Mouse (Mus musculus) right cerebral cortex, postnatal 14 days (tissue): ENCODE measurements at regions not wholly inside any gene's neighbourhood (a gene's known extent, or its start where the extent isn't known, plus 50 kb on each side); places are given as distances from the start of the nearest gene placed in this dataset.
A peak's percentile ranks its signal among the peaks of the same experiment; 100 is the strongest.

ENCODE experiments used
- DNase-seq: peaks from one replicate; pipeline ENCODE4 v3.0.0; 2022

DNA sequence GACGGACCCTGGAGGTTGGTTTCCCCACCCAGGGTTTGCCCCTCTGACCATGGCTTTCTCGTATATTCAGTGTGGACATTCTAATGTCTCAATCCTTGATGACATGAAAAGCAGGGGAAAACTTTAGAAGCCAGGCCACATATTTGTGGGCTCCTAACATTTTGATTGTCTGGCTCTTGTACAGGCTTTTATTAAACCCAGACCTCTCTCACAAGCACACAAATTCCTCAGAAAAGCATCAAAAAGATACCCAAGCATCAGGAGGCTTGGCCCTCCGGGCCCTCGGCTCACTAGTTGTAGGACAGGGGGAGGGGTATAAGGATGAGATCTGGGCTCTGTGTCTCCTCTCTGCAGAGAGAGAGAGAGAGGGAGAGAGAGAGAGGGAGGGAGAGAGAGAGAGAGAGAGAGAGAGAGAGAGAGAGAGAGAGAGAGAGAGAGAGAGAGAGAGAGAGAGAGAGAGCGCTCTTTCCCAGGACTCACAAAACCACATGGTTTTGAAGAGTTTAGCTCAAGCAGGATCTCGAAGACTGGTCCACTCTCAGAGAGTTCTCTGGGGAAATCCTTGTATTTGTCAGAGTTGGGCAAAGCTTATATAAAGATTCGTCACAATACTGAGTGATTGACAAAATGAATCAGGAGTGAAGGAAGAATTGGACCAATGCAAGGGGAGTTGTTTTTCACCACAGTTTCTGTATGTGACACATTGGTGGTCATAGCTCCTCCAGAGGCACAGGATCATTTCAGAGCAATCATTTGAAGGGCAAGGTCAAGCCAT is 167.2 kb upstream of the Cxcl12 start:
- DNase-seq: no peak

DNA sequence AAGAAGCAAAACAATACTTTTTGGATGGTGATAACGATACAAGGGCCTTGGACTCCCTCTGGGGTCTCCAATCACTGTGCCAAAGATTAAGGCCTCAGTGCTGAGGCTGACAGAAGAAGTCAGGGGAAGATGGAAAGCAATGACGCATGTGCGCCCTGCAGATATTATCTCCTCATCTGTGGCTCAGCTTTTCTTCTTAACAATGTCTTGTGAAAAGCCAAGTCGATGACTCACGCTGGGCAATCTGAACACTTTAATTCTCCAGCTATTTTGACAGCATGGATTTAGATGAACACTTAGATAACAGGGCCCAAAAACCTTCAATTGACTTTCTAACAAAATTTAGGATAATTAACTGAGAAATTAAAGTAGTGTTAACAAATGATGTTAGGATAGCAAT is 155.7 kb upstream of the Cxcl12 start:
- DNase-seq: no peak

DNA sequence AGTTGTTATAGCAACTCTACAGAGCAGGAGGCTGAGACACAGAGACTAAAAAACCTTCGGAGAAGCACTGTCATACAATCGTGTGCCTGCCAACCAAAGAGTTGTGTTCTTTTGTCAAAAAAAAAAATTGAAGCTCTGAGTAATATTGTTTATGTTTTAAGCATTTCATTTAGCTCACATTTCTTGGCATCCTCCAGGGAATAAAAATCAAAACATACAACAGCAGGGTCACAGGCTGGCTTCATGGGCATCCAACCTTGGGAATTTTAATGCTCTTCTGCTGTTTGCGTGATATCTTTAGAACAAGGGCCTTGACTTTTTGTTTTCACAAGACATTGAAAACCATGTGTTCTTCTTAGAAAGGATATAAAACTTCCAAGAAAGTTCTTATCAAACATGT is 152.9 kb upstream of the Cxcl12 start:
- DNase-seq: no peak

DNA sequence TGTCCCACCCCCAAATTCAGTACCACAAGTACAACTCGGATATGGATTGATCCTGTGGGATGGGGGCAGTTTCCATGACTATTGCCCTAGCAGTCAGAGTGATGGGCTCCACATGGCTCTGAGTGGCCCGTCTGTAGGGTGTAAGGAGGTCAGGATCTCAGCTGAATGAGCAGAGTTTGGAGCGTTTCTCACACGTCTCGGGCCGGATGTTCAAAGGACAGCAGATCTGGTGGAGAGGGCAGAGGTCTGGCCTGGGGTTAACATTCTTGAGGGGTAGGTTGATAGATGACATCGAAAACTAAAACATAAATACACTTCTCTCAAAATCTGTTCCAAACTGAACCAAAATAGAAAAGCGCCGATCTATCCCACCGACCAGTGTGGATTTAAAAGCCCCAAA is 146.5 kb upstream of the Cxcl12 start:
- no peak for DNase-seq

DNA sequence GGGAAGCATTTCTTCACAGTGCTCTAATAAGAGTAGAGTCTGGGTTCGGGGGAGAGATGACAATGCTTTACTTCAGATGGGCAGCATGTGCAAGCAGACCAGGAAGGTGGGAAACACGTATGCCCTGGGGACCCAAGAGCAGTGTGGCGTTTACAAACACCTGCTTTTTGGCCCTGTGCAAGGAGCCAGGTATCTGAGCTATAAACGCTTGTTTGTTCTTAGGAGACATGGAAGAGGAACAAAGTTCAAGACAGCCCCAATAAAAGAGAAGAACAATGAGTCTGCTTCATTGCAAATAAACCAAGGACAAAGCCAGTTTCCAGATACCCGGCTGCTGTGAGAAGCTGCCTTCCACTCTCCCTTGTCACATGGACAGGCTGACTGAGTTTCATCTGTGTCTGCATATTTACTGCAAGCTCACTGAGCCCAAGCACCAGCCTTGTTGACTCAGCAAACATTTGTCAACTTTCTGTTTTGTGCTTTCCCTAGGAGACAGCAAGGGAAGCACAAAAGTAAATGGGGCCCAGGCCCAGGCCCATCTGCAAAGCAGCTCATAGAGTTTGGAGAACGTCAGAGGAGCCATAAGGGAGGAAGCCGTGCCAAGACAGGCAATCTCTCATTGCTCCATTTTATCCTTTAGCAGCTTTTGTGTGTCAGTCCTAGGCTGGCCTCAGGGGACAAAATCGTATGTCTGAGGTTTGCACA is 136.1 kb upstream of the Cxcl12 start:
- DNase-seq: no peak

DNA sequence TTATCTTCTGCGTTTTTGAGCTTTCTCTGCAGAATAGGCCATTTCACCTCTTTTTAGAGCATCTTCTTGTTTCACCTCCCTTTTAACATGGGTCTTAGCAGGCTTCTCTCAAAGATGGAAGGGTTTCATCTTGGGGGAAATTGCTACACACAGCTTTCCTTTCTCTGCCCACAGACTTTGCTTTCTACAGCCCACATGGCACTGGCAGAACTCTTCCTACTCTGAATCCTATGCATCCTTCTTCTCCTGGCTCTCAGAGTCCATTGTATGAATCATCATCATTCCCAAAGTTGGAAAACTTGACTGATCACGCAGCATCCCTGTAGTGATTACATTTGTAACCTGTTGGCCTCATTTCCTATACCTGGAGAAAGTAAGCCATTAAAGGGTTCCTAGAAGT is 124.6 kb upstream of the Cxcl12 start:
- DNase-seq: no peak

DNA sequence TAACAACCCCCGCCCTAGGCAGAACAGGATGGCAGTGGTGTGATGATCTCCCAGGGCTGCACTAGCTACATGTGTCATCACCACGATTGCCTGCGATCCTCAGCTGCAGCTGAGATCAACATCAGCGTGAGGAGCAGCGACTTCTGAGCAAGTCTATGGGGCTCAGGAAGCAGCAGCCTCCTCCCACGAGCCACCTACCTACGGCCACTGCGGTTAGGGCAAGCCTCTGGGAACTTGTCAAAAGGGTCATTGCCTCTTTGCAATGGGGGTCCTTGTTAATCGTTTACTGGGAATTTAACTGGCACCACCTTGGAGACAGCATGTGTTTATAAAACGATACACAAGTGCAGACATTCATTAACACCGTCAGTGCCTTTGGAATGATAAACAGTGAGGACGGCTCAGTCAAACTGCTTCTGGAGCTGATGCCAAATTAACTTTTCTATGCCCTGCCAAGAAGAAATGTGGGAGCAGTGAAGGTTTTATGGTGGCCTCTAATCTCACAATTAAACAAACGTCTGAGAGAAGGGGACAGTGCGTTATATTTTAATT is 118.8 kb upstream of the Cxcl12 start:
- DNase-seq: no peak

DNA sequence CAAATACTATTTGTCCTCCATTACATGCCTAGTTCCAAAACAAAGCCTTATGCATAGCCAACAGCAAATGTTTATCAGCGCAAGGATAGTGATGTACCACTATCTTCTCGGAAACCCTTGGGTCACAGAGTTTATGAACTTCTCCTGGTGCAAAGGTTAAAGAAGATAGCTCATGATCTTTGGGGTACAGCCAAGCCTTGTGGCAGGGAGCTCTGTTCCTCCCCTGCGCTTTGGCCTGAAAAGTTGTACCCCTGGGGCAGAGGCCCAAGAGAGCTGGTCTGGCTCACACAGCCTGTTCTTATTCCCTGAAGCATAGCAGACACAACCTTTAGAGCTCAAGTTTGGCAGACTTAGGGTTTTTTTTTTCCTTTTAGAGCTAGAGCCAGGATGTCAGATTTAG is 107.6 kb upstream of the Cxcl12 start:
- DNase-seq: no peak

DNA sequence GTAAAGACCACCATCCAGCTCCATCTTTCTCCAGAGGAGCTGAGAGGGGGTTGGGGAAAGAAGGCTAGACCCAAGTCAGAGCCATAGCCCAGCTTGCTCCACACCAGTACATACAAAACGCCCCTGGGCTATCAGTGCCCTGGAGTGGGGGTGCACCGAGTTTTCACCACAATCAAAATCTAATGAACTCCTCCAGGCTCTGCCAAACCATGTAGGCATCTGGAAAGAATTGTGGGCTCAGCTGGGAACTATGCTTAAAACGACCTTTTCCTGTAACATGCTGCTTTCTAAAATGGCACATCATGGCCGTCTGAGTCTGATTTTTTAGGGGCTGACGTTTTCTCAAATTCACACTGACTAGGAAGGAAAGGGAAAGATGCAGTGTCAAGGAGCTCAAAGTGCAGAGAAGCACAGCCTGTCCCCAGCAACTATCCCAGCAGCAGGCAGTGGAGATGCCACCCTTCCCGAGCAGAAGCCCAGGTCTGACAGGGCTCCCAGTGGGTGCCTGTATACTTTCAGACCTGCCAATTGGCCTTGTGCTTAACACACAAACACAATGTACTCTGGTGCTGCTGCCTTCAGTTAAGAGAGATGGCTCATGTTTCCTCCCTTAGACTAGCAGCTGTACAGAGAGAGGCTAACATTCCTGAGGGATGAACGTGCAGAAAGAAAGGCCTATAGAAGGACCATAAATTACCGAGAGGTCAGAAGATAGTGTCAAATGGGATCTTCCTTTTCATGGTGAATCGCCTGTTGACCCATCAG is 100.6 kb upstream of the Cxcl12 start:
- DNase-seq: no peak

DNA sequence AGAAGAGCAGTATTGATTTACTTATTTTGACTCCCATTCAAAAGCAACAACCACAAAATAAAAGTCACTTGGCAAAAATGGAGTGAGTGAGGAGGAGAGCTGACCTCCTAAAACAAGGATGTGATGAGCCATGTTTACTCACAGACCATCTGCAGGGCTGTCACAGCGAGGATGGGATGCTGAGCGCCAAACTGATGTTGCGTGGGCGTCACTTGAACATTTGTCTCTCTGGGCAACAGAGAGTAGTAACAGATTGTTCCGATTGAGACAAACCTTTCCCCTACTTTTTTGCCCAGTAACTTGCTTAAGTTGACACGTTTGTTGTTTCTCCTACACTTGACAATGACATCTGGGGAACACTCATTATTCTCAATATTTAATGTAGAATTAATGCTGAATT is 97.0 kb upstream of the Cxcl12 start:
- DNase-seq: peak; percentile 67

DNA sequence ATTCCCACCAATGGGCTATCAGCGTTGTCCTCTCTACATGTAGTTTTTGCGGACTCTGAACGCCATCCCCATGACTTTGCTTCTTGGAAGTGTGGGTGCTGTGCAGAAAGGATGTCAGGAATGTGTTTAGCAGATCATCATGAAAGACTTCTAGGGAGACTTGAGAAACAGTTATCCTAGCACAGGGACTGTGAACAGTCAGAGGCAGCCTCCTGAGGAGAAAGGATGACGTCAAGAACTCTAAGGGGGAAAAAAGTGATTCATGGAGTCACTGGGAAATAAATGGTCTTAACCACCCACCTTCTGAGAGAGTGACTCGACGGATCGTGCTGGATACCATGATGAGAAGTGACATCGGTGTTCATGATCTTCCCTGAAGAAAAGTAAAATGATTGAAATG is 96.5 kb upstream of the Cxcl12 start:
- DNase-seq: no peak

DNA sequence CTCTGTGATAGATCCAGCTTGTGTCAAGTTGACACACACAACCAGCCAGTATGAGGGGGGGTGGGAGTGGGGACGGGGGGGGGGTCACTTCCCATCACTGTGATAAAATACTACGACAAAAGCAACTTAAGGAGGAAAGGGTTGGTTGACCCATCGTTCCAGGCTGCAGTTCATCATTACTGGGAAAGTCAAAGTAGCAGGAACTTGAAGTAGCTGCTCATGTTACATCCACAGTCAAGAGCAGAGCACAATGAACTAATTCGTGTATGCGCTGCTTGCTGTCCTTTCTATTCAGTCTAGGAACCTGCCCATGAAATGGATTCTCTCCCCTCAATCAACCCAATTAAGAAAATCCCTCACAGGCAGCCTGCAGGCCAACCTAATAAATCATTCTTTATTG is 88.8 kb upstream of the Cxcl12 start:
- DNase-seq: no peak

DNA sequence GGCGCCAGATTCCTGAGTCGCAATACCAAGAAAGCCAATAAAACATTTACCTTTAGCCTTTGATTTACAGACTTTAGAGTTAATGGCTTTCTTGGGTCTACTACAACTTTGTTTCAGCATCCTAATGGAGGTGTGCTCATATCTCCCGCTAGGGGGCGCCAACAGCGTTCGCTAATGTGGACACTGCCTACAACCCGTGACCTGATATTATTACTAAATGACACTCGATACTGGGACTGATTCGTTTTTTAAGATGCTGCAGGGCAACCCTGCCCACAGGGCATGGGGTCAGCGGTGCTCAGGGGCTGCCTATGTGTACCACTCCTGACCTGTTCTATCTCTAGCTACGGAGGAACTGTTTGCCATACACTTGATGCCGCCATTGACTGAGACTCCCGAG is 87.4 kb upstream of the Cxcl12 start:
- peak; percentile 32 for DNase-seq

DNA sequence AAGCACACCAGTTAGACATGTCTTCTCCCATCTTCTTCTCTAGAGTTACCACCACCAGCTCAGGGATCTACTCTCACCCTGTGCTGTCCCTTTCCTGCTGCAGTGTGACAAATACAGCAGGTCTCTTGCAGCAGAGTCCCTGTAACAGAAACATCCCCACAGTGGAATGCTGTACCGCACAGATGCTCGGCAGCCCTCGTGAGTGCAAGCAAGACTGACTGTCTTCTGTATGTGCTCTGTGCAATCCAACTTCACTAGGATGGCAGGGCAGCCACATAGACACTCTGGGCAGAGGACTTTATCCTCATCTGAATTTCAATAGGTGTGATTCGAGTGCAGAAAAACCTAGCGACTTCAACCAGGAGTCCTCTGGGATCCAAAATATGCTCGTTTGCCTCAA is 84.1 kb upstream of the Cxcl12 start:
- no peak for DNase-seq

DNA sequence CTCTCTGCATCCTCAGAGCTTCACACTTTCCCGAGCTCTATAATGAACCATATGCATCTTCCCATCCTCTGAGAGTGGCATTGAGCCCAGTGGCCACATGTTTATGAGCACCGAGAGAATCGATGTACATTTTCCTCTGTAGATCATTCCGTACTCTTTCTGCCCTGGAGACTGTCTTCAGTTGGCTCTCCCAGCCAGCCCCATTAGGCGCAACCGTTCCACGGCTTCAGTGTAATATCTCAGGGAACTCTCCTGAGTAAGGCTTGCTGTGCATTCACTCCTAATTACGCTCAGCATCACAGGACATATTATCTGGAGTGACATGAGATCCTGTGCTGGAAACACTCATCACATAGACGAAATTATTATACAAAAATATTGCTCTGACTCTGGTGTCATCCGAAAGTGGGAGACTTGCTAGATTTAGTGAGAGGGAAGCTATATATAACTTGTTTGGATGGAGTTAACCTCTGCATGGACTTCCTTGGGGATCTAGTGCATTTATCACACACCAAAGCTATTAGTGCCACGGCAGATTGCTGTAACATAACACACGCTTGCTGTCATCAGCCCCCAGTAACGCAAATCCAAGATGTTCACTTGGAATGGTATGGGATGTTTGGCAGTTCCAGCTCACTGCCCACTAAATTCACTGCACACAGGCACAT is 83.4 kb upstream of the Cxcl12 start:
- no peak for DNase-seq

DNA sequence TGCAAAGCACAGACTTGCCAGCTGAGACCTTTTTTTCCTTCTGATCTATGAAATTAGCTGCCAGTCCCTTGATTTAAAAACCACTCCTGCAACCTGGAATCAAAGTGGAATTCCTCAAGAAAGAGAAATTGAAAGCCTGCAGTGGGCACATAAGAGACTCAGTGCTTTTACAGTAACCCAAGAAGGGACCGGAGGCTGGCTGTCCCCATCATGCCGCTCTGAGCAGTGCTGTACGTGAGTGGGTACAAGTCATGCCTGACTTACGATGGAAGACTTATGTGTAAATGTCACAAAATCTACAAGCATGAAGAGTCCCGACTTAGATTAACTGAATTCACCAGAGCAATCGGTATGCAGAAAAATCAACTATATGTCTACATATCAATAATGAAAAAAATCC is 73.6 kb upstream of the Cxcl12 start:
- no peak for DNase-seq

DNA sequence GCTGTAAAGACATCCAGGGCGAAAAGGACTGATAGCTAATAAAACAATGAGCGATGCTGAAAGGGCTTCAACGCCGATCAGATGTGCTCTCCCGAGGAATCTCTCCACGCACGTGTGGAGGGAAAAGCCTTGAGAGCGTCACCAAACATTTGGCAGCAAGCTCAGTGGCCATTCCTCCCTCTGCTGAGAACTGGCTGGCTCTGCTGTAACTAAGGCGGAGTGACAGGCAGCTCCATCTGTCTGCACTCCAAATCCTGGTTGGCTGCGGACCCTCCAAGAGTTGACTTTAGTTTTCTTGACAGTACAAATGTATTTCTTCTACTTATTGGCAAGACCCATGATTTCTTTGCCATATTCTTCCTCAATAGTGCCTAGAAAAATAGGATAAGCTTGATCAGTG is 68.5 kb upstream of the Cxcl12 start:
- DNase-seq: peak; percentile 26

DNA sequence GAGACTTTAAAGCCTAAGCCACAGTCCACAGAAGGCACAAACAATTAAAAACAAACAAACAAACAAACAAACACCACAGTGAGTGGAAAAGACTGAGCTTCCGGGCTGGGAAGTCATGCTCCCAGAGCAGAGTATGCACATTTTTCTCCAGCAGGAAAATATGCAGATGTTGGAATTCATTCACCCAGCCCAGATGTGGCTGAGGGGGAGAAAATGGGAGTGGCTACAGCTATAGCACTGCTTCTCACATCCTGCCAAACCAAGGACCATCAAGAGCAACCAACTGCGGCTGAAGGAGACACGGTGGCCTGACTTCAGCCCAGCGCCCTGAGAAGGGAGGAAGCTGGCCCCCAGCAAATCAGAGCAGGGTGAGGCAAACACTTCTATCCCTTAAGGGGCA is 65.6 kb upstream of the Cxcl12 start:
- no peak for DNase-seq

DNA sequence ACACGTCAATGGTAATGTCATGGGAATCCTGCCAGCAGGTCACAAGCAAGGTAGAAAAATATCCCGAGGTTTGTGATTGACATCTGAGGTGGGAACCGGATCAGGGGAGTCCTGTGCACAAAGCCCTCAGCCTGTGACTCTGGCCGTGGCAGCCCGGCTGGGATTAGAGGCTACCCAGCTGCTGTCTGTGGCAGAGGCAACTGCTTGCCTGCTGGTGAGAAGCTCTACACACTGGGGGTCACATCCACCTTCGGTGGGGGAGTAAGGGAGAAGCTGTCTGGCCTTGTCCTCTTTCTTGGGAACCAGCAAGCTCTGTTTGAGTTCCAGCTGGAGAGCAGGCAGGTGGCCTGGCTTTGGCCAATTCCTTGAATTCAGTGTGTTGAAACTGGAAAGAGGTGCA is 64.3 kb upstream of the Cxcl12 start:
- DNase-seq: no peak

DNA sequence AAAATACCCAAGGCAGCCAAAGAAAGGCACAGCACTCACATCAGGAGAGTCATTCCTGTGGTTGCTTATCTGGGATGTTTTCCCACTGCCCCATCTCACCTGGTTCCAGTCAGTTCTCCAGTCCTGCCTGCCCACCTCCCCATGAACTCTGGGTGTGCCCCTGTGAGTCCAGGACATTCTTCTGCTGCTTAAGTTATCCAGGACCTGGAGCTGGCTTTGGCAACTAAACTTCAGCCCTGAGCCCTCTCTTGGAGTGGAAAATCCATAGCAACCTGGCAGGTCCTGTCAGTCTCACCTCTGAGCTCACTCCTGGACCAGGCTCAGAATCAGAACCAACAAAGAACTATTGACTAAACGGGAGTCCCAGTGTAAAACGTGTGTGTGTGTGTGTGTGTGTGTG is 63.9 kb upstream of the Cxcl12 start:
- no peak for DNase-seq

DNA sequence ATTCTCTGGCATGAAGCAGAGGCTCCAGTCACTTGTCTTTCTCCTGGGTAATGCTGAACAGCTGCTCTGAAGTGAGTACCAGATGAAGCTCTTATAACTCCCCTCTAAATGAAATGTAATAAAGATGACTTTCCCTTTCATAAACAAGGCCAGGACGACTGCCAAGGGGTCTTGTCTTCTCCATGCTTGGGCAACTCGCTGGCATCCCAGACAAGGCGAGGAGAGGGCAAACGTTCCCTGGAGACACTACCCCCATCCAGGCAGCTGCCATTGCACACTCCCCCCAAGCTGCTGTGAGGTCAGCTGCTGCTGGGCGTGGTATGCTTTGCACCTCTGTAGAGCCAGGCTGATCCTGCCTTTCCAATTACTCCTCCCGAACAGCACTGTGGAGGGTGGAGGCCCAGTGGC is 63.1 kb upstream of the Cxcl12 start:
- no peak for DNase-seq

DNA sequence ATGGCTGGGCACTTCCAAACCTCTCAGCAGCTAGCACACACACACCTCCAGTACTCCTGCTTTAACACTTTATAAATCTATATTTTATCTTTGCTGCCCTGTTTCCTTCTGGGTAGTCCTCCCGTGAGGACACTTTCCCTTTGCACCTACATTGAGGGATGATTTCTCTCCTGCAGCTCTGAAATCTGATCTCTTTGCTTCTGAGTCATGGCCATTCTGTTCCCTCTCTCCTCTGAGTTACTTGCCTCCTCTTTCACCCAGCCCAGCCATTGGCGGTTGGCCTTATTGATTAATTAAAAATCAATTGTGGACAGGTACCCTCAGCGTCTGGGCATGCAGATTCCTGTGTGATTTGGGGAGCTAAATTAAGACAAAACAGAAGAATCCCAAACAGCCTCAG is 58.0 kb upstream of the Cxcl12 start:
- DNase-seq: no peak

DNA sequence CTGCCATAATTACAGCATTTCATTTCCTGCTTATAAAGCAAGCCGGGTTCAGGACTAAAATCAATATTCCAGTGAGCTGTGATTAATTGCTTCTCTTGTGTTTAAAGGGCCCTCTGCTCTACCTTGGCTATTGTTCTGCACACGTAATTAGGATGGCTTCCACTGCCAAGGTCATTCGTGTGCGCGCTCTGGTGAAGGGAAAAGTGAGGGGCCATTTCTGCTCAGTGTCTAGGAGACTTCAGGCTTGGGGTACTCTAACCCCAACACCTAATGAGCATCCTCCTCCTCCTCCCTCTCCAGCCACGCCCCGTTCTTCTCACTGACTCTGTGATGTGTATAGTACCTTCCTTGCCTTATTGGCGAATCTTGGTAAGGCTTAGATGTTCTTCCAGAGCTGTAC is 53.5 kb upstream of the Cxcl12 start:
- DNase-seq: no peak
